Mouse (Mus musculus) adrenal gland, adult 8-10 months (tissue): ENCODE data around the gene Golga5. TPM values are rescaled to one million over a fixed set of nuclear protein-coding genes. Genes with fewer than 3 reads are reported as not detected.
A peak's percentile ranks its signal among the peaks of the same experiment; 100 is the strongest.
"Not testable (repeated sequence)": the region's sequence is repeated elsewhere in the genome, so short reads cannot be mapped to it uniquely, and the experiment has no call there.

Experiments
- DNase-seq: peaks from one replicate; pipeline ENCODE4 v3.0.0; 2022
- total RNA-seq, 4 experiments: library from RNA; stranded (reverse); gene quantifications; 2 replicates each; pipeline ENCODE4 v1.2.4; 2022

The Golga5 gene
- total RNA-seq, 4 experiments from 2014 or later = 37.1 to 48.4 (median 40.7) TPM

DNA sequence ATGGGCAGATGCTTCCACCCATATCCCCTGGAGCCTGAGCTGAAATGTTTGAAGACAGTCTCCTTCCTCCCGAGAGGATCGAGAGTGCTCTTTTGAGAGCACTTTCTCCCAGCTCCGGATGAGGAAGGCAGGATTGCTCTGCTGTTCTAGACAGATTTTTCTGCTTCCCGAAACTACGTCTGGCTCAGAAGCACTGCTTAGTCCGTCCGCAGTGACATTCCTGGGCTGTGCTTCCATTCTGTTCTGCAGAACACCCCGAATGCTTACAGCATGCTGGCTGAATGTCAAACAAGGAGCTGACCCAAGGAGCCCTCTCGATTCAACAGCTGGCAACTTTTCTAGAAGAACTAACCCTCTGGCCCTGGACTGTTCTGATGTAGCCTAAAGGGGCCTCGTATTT lies 18.5 kb upstream of the Golga5 start:
- DNase-seq = no peak

GRCm38 (mm10) chr12:102451126-102451851 lies 17.6 kb upstream of the Golga5 start:
- DNase-seq = no peak

DNA sequence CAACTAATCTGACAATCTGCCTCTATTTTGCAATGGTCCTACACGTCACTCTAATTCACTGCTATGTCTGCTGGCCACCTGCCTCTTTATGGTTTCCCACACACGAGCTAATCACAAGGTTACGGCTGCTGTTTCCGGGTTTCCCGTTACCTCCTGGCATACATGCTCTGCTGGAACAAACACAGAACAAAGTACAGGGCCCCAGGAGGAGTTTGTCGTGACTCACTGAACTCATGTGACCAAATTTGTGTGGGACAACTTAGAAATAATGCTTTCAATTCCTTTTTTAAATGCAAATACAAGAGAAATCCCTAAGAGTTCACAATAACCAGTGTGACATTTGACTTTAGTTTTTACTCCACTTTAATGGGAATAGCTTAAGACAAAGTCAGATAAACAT lies 15.4 kb upstream of the Golga5 start:
- no peak for DNase-seq

DNA sequence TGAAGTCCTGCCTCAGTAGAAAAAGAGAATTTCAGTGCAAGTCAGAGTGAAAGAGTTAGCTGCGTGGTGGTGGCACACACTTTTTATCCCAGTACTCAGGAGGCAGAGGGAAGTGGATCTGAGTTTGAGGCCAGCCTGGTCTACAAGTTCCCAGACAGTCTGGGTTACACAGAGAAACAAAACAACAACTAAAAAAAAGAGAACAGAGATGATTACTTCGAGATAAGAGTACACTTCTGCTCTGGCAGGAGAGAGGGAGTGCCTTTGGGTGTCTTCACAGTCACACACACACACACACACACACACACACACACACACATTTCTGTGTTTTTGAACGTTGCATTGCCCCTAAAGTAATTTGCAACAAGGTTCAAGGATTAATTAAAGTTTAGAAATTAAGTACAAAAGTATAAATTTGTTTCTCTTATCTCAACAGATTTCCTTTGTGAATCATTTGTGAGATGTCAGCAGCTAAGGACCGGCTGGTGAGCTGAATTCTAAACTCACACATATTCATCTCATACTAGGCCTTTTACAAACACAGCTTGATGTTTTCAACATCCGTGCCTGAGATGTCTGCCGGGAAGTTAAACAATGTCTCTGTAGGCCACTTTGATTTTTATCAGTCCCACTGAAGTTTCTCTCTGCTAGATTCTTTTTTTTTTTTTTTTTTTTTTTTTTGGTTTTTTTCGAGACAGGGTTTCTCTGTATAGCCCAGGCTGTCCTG lies 12.3 kb upstream of the Golga5 start:
- DNase-seq = no peak

DNA sequence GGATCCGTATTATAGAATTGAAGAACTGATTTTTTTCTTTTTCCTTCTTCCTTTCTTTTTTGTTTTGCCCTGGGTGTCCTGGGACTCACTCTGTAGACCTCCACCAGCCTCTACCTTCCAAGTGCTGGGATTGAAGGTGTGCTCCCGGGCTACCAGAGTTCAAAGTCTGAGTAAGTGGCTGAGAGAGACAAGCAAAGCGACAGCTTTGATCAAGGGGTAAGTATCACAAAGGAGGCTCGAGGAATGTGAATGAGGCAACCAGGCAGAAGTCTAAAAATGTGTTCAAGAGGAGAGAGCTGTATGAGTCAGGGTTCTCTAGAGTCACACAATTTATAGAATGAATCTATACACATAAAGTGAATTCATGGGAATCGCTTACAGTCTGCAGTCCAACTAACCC lies 8.9 kb upstream of the Golga5 start:
- no peak for DNase-seq

GRCm38 (mm10) chr12:102461177-102461576 lies 7.8 kb upstream of the Golga5 start:
- DNase-seq = no peak

- DNase-seq = no peak
Observed at GRCm38 (mm10) chr12:102464650-102465049, 4.3 kb upstream of the Golga5 start.

DNA sequence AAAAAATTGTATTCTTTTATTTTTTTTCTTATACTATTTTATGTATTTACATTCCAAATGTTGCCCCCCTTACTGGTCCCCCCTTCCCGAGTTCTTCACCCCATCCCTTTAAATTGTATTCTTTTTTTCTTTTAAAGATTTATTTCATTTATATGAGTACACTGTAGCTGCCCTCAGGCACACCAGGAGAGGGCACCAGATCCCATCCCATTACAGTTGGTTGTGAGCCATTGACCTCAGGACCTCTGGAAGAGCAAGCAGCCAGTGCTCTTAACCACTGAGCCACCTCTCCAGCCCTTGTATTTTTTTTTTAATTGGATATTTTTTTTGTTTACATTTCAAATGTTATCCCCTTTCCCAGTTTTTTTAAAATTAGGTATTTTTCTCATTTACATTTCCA lies 799 bp upstream of the Golga5 start:
- DNase-seq = no peak

GRCm38 (mm10) chr12:102474411-102474810 lies 5.5 kb downstream of the Golga5 start:
- DNase-seq = no peak

- DNase-seq = no peak
Observed at GRCm38 (mm10) chr12:102480481-102480880, 11.5 kb downstream of the Golga5 start.

GRCm38 (mm10) chr12:102484946-102485345 lies 16.0 kb downstream of the Golga5 start:
- no peak for DNase-seq

DNA sequence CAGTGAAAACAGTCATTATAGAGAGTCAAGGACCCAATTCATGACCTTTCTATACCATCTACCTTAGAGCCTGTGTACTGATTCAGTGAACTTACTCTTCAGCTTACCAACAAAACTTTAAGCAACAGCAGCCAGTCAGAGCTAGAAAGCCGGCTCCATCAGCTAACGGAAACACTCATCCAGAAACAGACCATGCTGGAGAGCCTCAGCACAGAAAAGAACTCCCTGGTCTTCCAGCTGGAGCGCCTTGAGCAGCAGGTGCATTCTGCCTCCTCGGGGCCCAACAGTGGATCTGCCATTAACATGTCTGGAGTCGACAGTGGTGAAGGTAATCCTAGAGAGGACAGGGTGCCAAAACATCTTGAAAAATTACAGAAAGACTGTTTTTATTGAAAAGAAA lies 23.0 kb downstream of the Golga5 start:
- no peak for DNase-seq

DNA sequence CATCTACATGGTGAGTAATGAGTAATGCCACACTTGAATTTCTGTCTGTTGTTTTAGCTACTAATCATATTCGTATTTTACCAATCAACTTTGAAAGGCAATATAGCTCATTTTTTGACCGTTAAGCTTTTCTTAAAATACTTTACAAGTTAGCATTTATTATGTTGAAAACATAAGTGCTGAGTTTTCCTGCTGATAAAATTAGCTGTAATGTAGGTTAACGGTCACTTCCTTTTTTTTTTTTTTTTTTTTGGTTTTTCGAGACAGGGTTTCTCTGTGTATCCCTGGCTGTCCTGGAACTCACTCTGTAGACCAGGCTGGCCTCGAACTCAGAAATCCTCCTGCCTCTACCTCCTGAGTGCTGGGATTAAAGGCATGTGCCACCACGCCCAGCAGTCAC lies 26.8 kb downstream of the Golga5 start:
- DNase-seq = not testable (repeated sequence)

GRCm38 (mm10) chr12:102497905-102498304 lies 29.0 kb downstream of the Golga5 start:
- DNase-seq = no peak

DNA sequence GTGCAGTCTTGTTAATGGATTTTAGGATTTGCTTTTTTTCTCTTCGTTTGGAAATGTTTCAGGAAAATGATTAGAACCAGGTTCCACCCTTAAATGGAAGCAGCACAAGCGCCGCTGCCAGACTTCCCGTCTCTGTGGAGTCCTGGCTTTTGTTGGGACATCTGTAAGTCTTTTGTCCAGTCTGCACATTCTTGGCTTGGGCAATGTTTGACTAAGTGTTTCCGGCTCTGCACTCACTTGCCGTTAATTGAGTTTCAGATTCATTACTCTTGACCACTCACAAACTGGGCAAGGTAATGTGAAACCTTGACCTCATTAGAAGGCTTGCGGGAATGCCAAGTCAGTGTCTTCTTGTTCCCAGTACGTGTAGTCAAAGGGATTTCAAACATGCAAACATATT lies 29.8 kb downstream of the Golga5 start:
- DNase-seq = peak; percentile 16

DNA sequence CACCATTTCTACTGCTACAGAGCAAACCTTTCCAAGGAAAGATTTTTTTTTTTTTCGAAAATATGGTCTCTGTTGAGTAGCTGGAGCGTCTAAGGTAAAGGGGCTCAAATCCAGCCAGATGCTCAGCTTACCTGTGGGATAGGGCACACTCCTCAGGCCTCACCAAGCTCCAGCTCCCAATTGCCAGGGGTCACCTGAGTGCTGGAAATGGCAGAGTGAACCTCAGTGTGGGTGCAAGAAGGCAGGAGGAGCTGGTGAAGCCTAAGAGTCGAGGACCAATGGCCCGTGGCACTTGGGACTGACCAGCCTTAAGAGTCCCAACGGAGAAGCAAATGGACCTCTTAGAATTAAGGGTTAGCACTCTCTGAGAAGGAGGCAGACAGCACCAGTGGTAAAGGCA lies 30.3 kb downstream of the Golga5 start:
- no peak for DNase-seq

DNA sequence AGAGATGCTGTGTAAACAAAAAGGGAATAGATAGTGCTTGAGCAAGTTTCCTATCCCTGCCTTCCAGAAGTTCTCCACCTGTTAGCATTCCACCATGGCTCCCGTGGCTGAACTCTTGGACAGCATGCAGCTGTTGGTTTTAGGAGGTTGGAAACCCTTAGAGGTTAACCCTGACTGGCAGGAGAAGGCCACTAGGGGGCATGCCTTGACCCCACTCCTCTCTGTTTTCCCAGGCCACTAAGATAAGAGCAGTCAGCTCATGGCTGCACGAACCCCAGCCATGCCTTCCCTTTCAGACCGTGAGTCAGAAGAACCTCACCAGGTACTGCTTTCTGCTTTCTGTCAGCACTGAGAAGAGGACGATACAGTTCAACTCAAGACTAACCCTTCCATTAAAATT lies 30.8 kb downstream of the Golga5 start:
- DNase-seq = no peak

GRCm38 (mm10) chr12:102501038-102501437 lies 32.1 kb downstream of the Golga5 start:
- no peak for DNase-seq

- DNase-seq = no peak
Observed at GRCm38 (mm10) chr12:102501848-102502595, 33.1 kb downstream of the Golga5 start.

DNA sequence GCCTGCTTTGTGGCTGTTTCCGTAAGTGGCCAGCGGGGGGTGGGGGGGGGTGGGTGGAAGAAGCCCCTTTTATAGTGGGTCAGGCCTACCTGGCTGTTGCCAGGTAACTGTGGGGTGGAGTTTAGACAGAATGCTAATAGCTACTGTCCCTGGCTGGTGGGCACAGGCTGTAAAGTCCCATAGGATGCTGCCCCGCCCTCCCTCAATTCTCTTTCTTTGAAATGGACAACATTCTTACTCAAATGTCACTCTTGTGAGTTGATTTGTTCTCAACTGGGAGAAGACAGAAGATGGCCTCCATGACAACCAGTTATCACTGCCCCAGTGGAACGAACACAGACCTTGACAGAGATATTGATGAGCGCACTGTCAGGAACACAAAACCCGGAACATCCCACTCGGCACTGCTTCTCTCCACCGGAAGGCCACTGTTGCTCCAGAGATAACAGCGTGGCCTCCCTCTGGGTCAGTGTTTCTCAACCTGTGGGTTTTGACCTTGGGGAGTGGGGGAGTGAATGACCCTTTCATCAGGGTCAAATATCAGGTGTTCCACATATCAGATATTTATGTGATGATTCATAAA lies 36.3 kb downstream of the Golga5 start:
- no peak for DNase-seq

DNA sequence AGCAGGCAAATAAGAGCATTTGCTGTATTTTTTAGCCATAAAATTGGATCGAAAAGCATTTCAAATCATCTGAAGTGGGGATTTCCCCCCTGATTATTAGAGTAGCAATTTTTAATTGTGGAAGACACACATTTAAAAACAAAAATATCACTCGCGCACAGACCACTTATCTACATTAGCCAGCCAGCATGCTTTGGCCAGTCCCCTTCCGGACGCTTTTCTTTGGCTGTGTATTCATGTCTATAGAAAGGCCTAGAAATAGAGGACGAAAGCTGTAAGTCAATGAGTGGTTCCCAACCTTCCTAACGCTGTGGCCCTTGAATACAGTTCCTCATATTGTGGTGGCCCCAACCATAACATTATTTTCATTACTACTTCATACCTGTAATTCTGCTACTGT lies 37.0 kb downstream of the Golga5 start:
- DNase-seq = no peak

DNA sequence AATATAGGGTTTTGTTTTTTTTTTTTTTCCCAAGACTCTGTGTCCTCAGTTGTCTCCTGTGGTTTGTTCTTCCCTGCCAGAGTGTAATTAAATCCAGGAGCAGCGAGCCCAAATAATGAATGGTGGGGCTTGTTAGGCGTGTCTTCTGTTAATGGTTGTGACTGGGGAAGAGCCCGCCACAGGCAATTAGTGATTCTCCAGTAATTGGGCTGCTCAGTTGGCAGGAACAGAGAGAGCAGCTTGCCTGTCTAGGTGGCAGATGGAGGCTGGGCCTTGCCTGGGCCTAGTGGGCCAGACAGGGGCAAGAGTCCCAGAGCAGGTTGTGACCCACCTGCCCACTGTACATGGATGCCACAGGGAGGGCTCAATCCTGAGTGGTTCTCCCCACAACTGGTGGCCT lies 42.4 kb downstream of the Golga5 start:
- no peak for DNase-seq

- DNase-seq = no peak
Observed at GRCm38 (mm10) chr12:102514151-102514550, 45.2 kb downstream of the Golga5 start.
